Mouse (Mus musculus): ENCODE results near the gene Dusp9. TPM values are rescaled to one million over a fixed set of nuclear protein-coding genes. Genes with fewer than 3 reads are reported as not detected.
A peak's percentile ranks its signal among the peaks of the same experiment; 100 is the strongest.

Gene Dusp9
- polyA plus RNA-seq, 1 experiment from 2014 or later, result 5.2 TPM

- H3K9ac ChIP-seq, result peak within 1 kb of the TSS; percentile 80
- H3K27ac ChIP-seq, result no peak within 1 kb of the TSS
- peak; percentile 61 for ATAC-seq (ENCODE audit: low FRiP score, low read depth)
- H3K4me3 ChIP-seq, result peak within 1 kb of the TSS; percentile 57
- peaks cover 20% of the 10 kb centered on the region for H3K4me1 ChIP-seq
- H3K9me3 ChIP-seq, result no peaks in the 10 kb centered on the region
- peak within 1 kb of the TSS; percentile 67 for H3K4me2 ChIP-seq (replicated peaks)
- no peaks in the 10 kb centered on the region; the same call in 1 of the 2 replicates for H3K36me3 ChIP-seq
- WGBS, result 17% methylated on average over 53 of the region's 72 CpGs
- H3K27me3 ChIP-seq (replicated peaks), result no peaks in the 10 kb centered on the region
Measured at GRCm38 (mm10) chrX:73672879-73673618, 33.8 kb downstream of the Dusp9 start, which contains the start of gene Slc6a8. TSS of gene Slc6a8 (plus strand) at chrX:73673150.

- Histone ChIP-seq H3K4me2 (replicated peaks) (peak overlapping the region; percentile 67), H3K9me3 (no peaks in the 10 kb centered on the region), H3K9ac (peak overlapping the region; percentile 80), H3K4me1 (peaks cover 20% of the 10 kb centered on the region), H3K4me3 (peak overlapping the region; percentile 57), H3K36me3 (no peaks in the 10 kb centered on the region; the same call in none of the 2 replicates), H3K27ac (no peak overlapping the region), H3K27me3 (replicated peaks) (no peaks in the 10 kb centered on the region)
- peak; percentile 13; the same call in 1 of the 2 replicates for ATAC-seq (ENCODE audit: low FRiP score, low read depth)
- WGBS, result 15% methylated on average over 41 of the region's 42 CpGs
Measured at GRCm38 (mm10) chrX:73673619-73673967, 34.4 kb downstream of the Dusp9 start.

GRCm38 (mm10) chrX:73673968-73674661, 34.9 kb downstream of the Dusp9 start:
- Histone ChIP-seq H3K9me3 (no peaks in the 10 kb centered on the region), H3K4me3 (peak overlapping the region; percentile 57), H3K27ac (no peak overlapping the region), H3K9ac (peak overlapping the region; percentile 80), H3K4me2 (replicated peaks) (peak overlapping the region; percentile 67), H3K27me3 (replicated peaks) (no peaks in the 10 kb centered on the region), H3K36me3 (no peaks in the 10 kb centered on the region; the same call in none of the 2 replicates), H3K4me1 (peaks cover 20% of the 10 kb centered on the region)
- WGBS, result 29% methylated on average over 20 of the region's 20 CpGs
- ATAC-seq (ENCODE audit: low FRiP score, low read depth), result peak; percentile 39

- peaks cover 20% of the 10 kb centered on the region for H3K4me1 ChIP-seq
- H3K27me3 ChIP-seq (replicated peaks), result no peaks in the 10 kb centered on the region
- H3K9me3 ChIP-seq, result no peaks in the 10 kb centered on the region
- no peak for ATAC-seq (ENCODE audit: low FRiP score, low read depth)
- WGBS, result 65% methylated on average over 2 of the region's 2 CpGs
- peak overlapping the region; percentile 67 for H3K4me2 ChIP-seq (replicated peaks)
- no peak overlapping the region for H3K4me3 ChIP-seq
- H3K36me3 ChIP-seq, result peaks cover 4% of the 10 kb centered on the region
- H3K9ac ChIP-seq, result 0 out of 2 replicates have a peak overlapping the region, but pooled peaks have one; percentile 21
- no peak overlapping the region for H3K27ac ChIP-seq
Measured at GRCm38 (mm10) chrX:73675231-73675630, 36.0 kb downstream of the Dusp9 start.

DNA sequence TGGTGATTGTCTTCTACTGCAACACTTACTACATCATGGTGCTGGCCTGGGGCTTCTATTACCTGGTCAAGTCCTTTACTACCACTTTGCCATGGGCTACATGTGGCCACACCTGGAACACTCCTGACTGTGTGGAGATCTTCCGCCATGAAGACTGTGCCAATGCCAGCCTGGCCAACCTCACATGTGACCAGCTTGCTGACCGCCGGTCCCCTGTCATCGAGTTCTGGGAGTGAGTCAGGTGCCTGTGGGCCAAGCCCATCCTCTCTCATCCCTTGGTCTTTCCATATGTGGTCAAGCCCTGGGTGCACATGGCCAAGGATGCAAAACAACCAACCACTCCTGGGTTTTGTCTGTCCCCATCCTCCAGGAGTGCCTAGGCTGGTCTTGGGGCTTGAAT, 37.4 kb downstream of the Dusp9 start:
- peaks cover 20% of the 10 kb centered on the region for H3K4me1 ChIP-seq
- no peak overlapping the region for H3K4me3 ChIP-seq
- no peak overlapping the region for H3K27ac ChIP-seq
- H3K9me3 ChIP-seq, result no peaks in the 10 kb centered on the region
- H3K4me2 ChIP-seq (replicated peaks), result no peak overlapping the region
- no peak overlapping the region for H3K9ac ChIP-seq
- H3K27me3 ChIP-seq (replicated peaks), result no peaks in the 10 kb centered on the region
- no peak for ATAC-seq (ENCODE audit: low FRiP score, low read depth)
- peaks cover 11% of the 10 kb centered on the region for H3K36me3 ChIP-seq
- WGBS, result 99% methylated on average over 4 of the region's 4 CpGs

- Histone ChIP-seq H3K9ac (no peak overlapping the region), H3K36me3 (peaks cover 32% of the 10 kb centered on the region), H3K27ac (no peak overlapping the region), H3K9me3 (no peaks in the 10 kb centered on the region), H3K4me1 (no peaks in the 10 kb centered on the region), H3K4me2 (replicated peaks) (no peak overlapping the region), H3K4me3 (no peak overlapping the region), H3K27me3 (replicated peaks) (no peaks in the 10 kb centered on the region)
- 93% methylated on average over 2 of the region's 2 CpGs for WGBS
- no peak for ATAC-seq (ENCODE audit: low FRiP score, low read depth)
Measured at GRCm38 (mm10) chrX:73684156-73684555, 44.9 kb downstream of the Dusp9 start.

DNA sequence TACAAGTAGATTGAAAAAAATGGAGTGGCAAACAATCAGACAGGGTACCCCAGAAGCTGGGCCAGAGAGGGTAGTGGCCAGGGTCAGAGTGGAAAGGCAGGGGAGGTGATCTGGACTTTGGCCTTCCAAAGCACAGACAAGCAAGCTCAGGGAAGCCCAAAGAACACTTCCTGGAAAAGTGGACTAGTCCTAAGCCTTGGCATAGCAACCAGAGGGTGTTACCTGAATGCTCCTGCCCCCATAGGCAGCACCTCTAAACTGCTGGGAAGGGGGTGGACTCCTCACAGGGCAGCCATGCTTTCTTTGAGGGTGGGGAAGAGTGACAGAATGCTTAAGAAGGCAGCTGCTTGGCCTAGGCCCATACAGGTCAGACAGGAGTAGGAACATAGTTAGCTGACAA, 45.8 kb downstream of the Dusp9 start:
- Histone ChIP-seq H3K27ac (no peak overlapping the region), H3K36me3 (peaks cover 31% of the 10 kb centered on the region), H3K4me1 (no peaks in the 10 kb centered on the region), H3K4me2 (replicated peaks) (no peak overlapping the region), H3K27me3 (replicated peaks) (no peaks in the 10 kb centered on the region), H3K4me3 (no peak overlapping the region), H3K9me3 (no peaks in the 10 kb centered on the region), H3K9ac (no peak overlapping the region)
- no peak for ATAC-seq (ENCODE audit: low FRiP score, low read depth)

DNA sequence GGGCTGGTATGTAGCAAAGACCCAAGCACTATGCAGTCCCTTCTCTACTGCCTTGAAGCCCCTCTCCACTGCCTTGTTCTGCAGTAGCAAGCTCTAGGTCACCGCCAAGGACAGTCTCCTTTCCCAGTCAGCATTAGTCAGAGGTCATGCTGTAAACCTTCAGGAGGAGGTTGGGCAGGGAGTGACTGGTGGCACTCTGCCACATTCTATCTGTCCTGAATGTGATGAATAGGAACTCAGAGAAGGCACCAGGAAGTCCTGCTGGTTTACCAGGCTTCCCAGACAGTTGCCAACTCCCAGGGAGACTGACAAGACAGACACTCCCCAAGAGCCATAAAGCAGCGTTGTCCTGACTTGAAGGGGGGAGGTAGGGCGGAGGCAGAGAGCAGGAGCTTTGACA, 46.4 kb downstream of the Dusp9 start:
- peaks cover 24% of the 10 kb centered on the region for H3K36me3 ChIP-seq
- WGBS, result 52% methylated on average over 3 of the region's 3 CpGs
- no peak overlapping the region for H3K4me3 ChIP-seq

GRCm38 (mm10) chrX:73690917-73691629, 51.9 kb downstream of the Dusp9 start:
- no peak overlapping the region for H3K9ac ChIP-seq
- H3K4me1 ChIP-seq, result no peaks in the 10 kb centered on the region
- peaks cover 9% of the 10 kb centered on the region for H3K36me3 ChIP-seq
- 0 out of 2 replicates have a peak, but pooled peaks have one; percentile 33 for ATAC-seq (ENCODE audit: low FRiP score, low read depth)
- H3K27me3 ChIP-seq (replicated peaks), result no peaks in the 10 kb centered on the region
- H3K27ac ChIP-seq, result no peak overlapping the region
- no peak overlapping the region for H3K4me2 ChIP-seq (replicated peaks)
- no peak overlapping the region for H3K4me3 ChIP-seq
- 77% methylated on average over 5 of the region's 5 CpGs for WGBS
- no peaks in the 10 kb centered on the region for H3K9me3 ChIP-seq

More for the DNA sequence above, 46.4 kb downstream of the Dusp9 start:
- Histone ChIP-seq H3K9ac (no peak overlapping the region), H3K4me2 (replicated peaks) (no peak overlapping the region), H3K4me1 (no peaks in the 10 kb centered on the region), H3K9me3 (no peaks in the 10 kb centered on the region), H3K27ac (no peak overlapping the region), H3K27me3 (replicated peaks) (no peaks in the 10 kb centered on the region)
- no peak for ATAC-seq (ENCODE audit: low FRiP score, low read depth)

Other genes starting within 250 kb of the Dusp9 start
- gene Gm18336, start 240.7 kb upstream of the Dusp9 start, polyA plus RNA-seq (2016; fragmentation: Nextera tagmentation; extraction: Ambion mirVana), result not detected in 2 replicates
- 0.17 and 0.35 TPM in 2 replicates for gene Zfp92, start 228.3 kb upstream of the Dusp9 start, polyA plus RNA-seq (2016; fragmentation: Nextera tagmentation; extraction: Ambion mirVana)
- gene Trex2, start 204.1 kb upstream of the Dusp9 start, polyA plus RNA-seq (2016; fragmentation: Nextera tagmentation; extraction: Ambion mirVana), result not detected in 2 replicates
- 62.8 and 63.3 TPM in 2 replicates for gene Haus7, start 180.4 kb upstream of the Dusp9 start, polyA plus RNA-seq (2016; fragmentation: Nextera tagmentation; extraction: Ambion mirVana)
- 21.2 and 28.6 TPM in 2 replicates for gene Bgn, start 155.8 kb upstream of the Dusp9 start, polyA plus RNA-seq (2016; fragmentation: Nextera tagmentation; extraction: Ambion mirVana)
- 1.4 and 2.2 TPM in 2 replicates for gene Atp2b3, start 136.3 kb upstream of the Dusp9 start, polyA plus RNA-seq (2016; fragmentation: Nextera tagmentation; extraction: Ambion mirVana)
- 35.2 and 37.8 TPM in 2 replicates for gene Pnck, start 20.7 kb downstream of the Dusp9 start, polyA plus RNA-seq (2016; fragmentation: Nextera tagmentation; extraction: Ambion mirVana)
- 6.7 and 7.9 TPM in 2 replicates for gene Slc6a8, start 33.7 kb downstream of the Dusp9 start, polyA plus RNA-seq (2016; fragmentation: Nextera tagmentation; extraction: Ambion mirVana)
- 124 and 129 TPM in 2 replicates for gene Bcap31, start 76.8 kb downstream of the Dusp9 start, polyA plus RNA-seq (2016; fragmentation: Nextera tagmentation; extraction: Ambion mirVana)
- 11.5 and 12.0 TPM in 2 replicates for gene Abcd1, start 77.2 kb downstream of the Dusp9 start, polyA plus RNA-seq (2016; fragmentation: Nextera tagmentation; extraction: Ambion mirVana)
- gene Plxnb3, start 117.7 kb downstream of the Dusp9 start, polyA plus RNA-seq (2016; fragmentation: Nextera tagmentation; extraction: Ambion mirVana), result 0.37 and 0.57 TPM in 2 replicates
- 5.2 and 7.0 TPM in 2 replicates for gene Srpk3, start 135.0 kb downstream of the Dusp9 start, polyA plus RNA-seq (2016; fragmentation: Nextera tagmentation; extraction: Ambion mirVana)
- gene Idh3g, start 147.5 kb downstream of the Dusp9 start, polyA plus RNA-seq (2016; fragmentation: Nextera tagmentation; extraction: Ambion mirVana), result 167 and 181 TPM in 2 replicates
- gene Ssr4, start 147.6 kb downstream of the Dusp9 start, polyA plus RNA-seq (2016; fragmentation: Nextera tagmentation; extraction: Ambion mirVana), result 121 and 128 TPM in 2 replicates
- 2.7 and 3.1 TPM in 2 replicates for gene Pdzd4, start 185.6 kb downstream of the Dusp9 start, polyA plus RNA-seq (2016; fragmentation: Nextera tagmentation; extraction: Ambion mirVana)